Mouse (Mus musculus) intestine, postnatal 0 days (tissue): ENCODE results near the gene Slc9a9. TPM values are rescaled to one million over a fixed set of nuclear protein-coding genes. Genes with fewer than 3 reads are reported as not detected.

Source experiments
- ATAC-seq: fragments of 200-750 bp; cut with Nextera tagmentation; 2 replicates; pipeline ENCODE4 v1.8.0; 2017; ENCODE audit warnings: mild to moderate bottlenecking, moderate TSS enrichment, moderate library complexity
- H3K27ac ChIP-seq: fragments of 300-500 bp; sonication (generic); 2 replicates; pipeline ENCODE4 v1.5.1; 2014; ENCODE audit warnings: mild to moderate bottlenecking, low read depth, low read length, moderate library complexity
- H3K27me3 ChIP-seq: fragments of 300-500 bp; sonication (generic); replicated peaks from 2 replicates; pipeline ENCODE4 v1.6.1; 2014; ENCODE audit warnings: low read length, mixed read lengths; ENCODE audit not compliant: control insufficient read depth, insufficient read depth
- H3K36me3 ChIP-seq: fragments of 300-500 bp; sonication (generic); 2 replicates; pipeline ENCODE4 v1.6.1; 2014; ENCODE audit warnings: mild to moderate bottlenecking, moderate library complexity; ENCODE audit not compliant: control insufficient read depth, insufficient read depth
- H3K4me1 ChIP-seq: fragments of 300-500 bp; sonication (generic); replicated peaks from 2 replicates; pipeline ENCODE4 v1.6.1; 2014; ENCODE audit warnings: antibody characterized with exemption, low read length, mixed read lengths; ENCODE audit not compliant: control insufficient read depth, insufficient read depth
- H3K4me2 ChIP-seq: fragments of 300-500 bp; sonication (generic); replicated peaks from 2 replicates; pipeline ENCODE4 v1.6.1; 2014; ENCODE audit warnings: low read depth, mild to moderate bottlenecking, moderate library complexity
- H3K4me3 ChIP-seq: fragments of 300-500 bp; sonication (generic); 2 replicates; pipeline ENCODE4 v1.5.1; 2014; ENCODE audit warnings: low read depth, low read length
- H3K9ac ChIP-seq: fragments of 300-500 bp; sonication (generic); 2 replicates; pipeline ENCODE4 v1.6.1; 2014; ENCODE audit warnings: mild to moderate bottlenecking, low read depth, low read length
- H3K9me3 ChIP-seq: fragments of 300-500 bp; sonication (generic); 2 replicates; pipeline ENCODE4 v1.6.1; 2016; ENCODE audit warnings: mixed run types; ENCODE audit not compliant: control insufficient read depth
- CTCF ChIP-seq: sonication (generic); IDR thresholded peaks from 2 replicates; pipeline ENCODE4 v1.5.1; 2016; ENCODE audit warnings: low read depth, mild to moderate bottlenecking, control low read depth, antibody characterized with exemption, moderate library complexity
- WGBS: fragments of 180-500 bp; shearing (Covaris S2); extraction: QIAGEN DNeasy Blood & Tissue Kit; methylation state at CpG from one replicate; pipeline ENCODE4 v1.1.7; 2014; 5-methylcytosine and 5-hydroxymethylcytosine counted together
- polyA plus RNA-seq: library from polyadenylated mRNA; unstranded; fragments of >200 nt; fragmentation: Nextera tagmentation; extraction: Ambion mirVana; gene quantifications from 2 replicates; pipeline ENCODE4 v1.2.1, GENCODE M21; 2015

Slc9a9 gene
- polyA plus RNA-seq, 1 experiment from 2014 or later = 1.0 TPM

- no peak overlapping the region for H3K27ac ChIP-seq
Measured at GRCm38 (mm10) chr9:95186386-95187289, 516.9 kb downstream of the Slc9a9 start.

DNA sequence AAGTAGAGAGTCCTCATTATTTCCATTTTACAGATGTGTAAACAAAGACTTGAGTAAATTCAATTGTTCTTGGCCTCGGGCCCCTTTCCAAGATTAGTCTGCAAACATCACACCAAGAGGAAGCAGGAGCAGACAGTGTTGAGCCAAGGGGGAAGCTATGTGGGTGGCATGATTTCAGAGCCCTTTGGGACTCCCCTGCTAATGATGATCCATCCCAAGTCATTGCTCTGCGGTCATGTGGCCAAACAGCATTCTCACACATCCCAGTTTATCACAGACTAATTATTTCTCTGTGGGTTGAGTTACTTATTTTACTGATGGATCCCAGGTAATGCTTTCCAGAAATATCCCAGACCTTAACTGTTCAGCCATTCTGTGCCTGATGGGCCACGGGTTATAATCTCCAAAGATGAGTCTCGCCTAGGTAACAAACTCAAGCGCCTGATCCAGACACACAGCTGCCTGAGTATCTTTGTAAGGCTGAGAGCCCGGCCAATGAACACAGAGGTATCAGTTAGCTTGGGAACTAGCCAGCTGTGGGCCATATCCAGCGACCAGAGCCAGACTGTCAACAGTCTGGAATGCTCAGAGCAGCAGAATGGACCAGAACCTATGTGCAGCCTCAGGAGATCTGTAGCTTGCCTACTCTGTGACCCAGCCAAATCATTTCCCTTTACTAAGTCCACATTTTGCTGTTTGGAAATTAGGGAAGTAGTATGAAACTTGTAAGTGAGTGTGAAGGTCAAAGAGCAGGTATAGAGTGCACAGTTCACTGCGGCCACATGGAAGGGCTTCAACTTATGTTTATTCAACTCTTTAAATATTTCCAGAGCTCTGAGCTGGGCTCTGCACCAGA lies 518.9 kb downstream of the Slc9a9 start:
- Histone ChIP-seq H3K4me1 (0 out of 2 replicates have a peak, but pooled peaks cover 8% of the 10 kb centered on the region), H3K4me2 (no peak overlapping the region), H3K27ac (no peak overlapping the region), H3K36me3 (no peaks in the 10 kb centered on the region), H3K4me3 (no peak overlapping the region), H3K9ac (no peak overlapping the region), H3K27me3 (no peaks in the 10 kb centered on the region), H3K9me3 (no peaks in the 10 kb centered on the region)
- 43% methylated on average over 8 of the region's 8 CpGs for WGBS
- no peak for ATAC-seq
- TF ChIP-seq CTCF = no peak

More at GRCm38 (mm10) chr9:95186386-95187289, 516.9 kb downstream of the Slc9a9 start:
- Histone ChIP-seq H3K4me3 (no peak overlapping the region), H3K36me3 (no peaks in the 10 kb centered on the region), H3K9me3 (no peaks in the 10 kb centered on the region), H3K27me3 (no peaks in the 10 kb centered on the region), H3K4me2 (no peak overlapping the region), H3K4me1 (no peaks in the 10 kb centered on the region), H3K9ac (no peak overlapping the region)
- 55% methylated on average over 15 of the region's 15 CpGs for WGBS
- ATAC-seq = no peak
- TF ChIP-seq CTCF = no peak

GRCm38 (mm10) chr9:95189218-95189605 lies 519.5 kb downstream of the Slc9a9 start:
- Histone ChIP-seq H3K4me2 (no peak overlapping the region), H3K9me3 (no peaks in the 10 kb centered on the region), H3K9ac (no peak overlapping the region), H3K27ac (no peak overlapping the region), H3K4me1 (0 out of 2 replicates have a peak, but pooled peaks cover 11% of the 10 kb centered on the region), H3K4me3 (no peak overlapping the region), H3K27me3 (no peaks in the 10 kb centered on the region), H3K36me3 (no peaks in the 10 kb centered on the region)
- no peak for TF ChIP-seq CTCF
- no peak for ATAC-seq
- 76% methylated on average over 4 of the region's 4 CpGs for WGBS

- H3K4me2 ChIP-seq = no peak overlapping the region
- no peaks in the 10 kb centered on the region for H3K27me3 ChIP-seq
- no peaks in the 10 kb centered on the region for H3K36me3 ChIP-seq
- H3K9me3 ChIP-seq = no peaks in the 10 kb centered on the region
- H3K4me1 ChIP-seq = 0 out of 2 replicates have a peak, but pooled peaks cover 11% of the 10 kb centered on the region
- no peak overlapping the region for H3K9ac ChIP-seq
- H3K4me3 ChIP-seq = no peak overlapping the region
- ATAC-seq = no peak
- no peak for TF ChIP-seq CTCF
- H3K27ac ChIP-seq = no peak overlapping the region
- 41% methylated on average over 6 of the region's 6 CpGs for WGBS
Measured at GRCm38 (mm10) chr9:95191442-95191841, 521.7 kb downstream of the Slc9a9 start.

DNA sequence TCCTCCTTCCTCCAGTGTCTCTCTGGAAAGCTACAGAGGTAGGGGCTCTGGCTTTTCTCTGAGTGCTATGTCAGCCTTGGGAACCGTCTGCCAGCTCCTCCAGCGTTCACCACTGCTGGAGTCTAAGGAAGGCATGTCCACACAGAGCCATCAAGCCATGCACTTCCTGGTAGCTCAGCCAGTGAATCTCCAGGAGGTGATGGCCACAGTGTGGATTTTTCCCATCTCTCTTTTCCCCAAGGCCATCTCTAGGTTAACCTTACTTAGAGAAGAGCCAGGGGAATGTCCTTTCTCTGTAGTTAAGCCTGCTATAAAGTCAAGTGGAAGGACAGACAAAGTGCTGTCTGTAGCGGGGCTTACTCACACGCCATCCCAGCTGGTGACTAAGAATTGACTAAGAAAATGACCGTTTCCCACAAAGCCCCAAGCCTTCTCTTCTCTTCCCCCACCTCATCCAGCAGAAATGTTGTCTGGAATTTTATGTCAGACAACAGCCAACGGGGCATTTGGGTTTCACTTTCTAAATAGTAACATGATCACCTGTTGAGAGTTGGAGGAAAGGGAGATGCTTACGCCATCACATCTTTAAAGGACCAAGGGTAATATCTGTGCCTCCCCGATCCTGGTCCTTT lies 523.3 kb downstream of the Slc9a9 start:
- 0 out of 2 replicates have a peak, but pooled peaks cover 11% of the 10 kb centered on the region for H3K4me1 ChIP-seq
- H3K36me3 ChIP-seq = no peaks in the 10 kb centered on the region
- no peak overlapping the region for H3K4me3 ChIP-seq
- no peak for TF ChIP-seq CTCF
- H3K27me3 ChIP-seq = no peaks in the 10 kb centered on the region
- H3K27ac ChIP-seq = no peak overlapping the region
- no peak overlapping the region for H3K4me2 ChIP-seq
- no peak for ATAC-seq
- no peak overlapping the region for H3K9ac ChIP-seq
- 70% methylated on average over 8 of the region's 8 CpGs for WGBS
- no peaks in the 10 kb centered on the region for H3K9me3 ChIP-seq

DNA sequence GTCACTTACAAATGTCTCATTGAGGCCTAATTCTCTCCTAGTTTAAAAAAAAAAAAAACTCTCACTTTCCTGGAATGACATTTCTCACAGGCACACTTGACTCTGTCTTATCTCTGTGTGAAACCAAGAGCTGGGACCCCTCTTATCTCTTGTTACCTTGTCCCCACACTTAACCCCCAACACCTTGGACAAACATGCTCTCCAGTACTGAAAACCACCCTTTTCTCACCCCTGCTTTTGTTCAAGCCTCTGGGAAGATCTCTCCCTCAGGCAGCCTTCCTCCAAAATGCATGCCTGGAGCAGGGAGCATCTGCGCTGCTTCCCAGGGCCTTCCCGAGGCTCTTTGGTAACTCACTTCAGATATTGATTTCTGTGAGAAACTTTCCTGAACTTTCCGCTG lies 524.0 kb downstream of the Slc9a9 start:
- H3K36me3 ChIP-seq = no peaks in the 10 kb centered on the region
- H3K27me3 ChIP-seq = no peaks in the 10 kb centered on the region
- no peaks in the 10 kb centered on the region for H3K9me3 ChIP-seq
- 26% methylated on average over 3 of the region's 3 CpGs for WGBS
- H3K27ac ChIP-seq = no peak overlapping the region
- no peak overlapping the region for H3K4me3 ChIP-seq
- no peak for TF ChIP-seq CTCF
- ATAC-seq = no peak
- no peak overlapping the region for H3K4me2 ChIP-seq
- H3K4me1 ChIP-seq = 0 out of 2 replicates have a peak, but pooled peaks cover 11% of the 10 kb centered on the region
- no peak overlapping the region for H3K9ac ChIP-seq
